Mouse (Mus musculus) CH12.LX (cell line): ENCODE data around the gene Rad17.

ENCODE experiments used
- CTCF ChIP-seq, 2 experiments: IDR thresholded peaks in 1 of 2; conservative IDR thresholded peaks in 1 of 2; 2 replicates each; pipeline ENCODE4 v1.5.1; 2011 to 2012; ENCODE audit warnings: low read depth in 2 of 2, low read length in 2 of 2, improper control_type of control experiment in 1 of 2, inconsistent platforms in 1 of 2, mild to moderate bottlenecking in 1 of 2, moderate library complexity in 1 of 2
- EP300 ChIP-seq: IDR thresholded peaks from 2 replicates; pipeline ENCODE4 v1.6.1; 2011; ENCODE audit warnings: low read length, improper control_type of control experiment
- SIN3A ChIP-seq: IDR thresholded peaks from 2 replicates; pipeline ENCODE4 v1.6.1; 2012; ENCODE audit warnings: low read length, improper control_type of control experiment, inconsistent platforms

DNA sequence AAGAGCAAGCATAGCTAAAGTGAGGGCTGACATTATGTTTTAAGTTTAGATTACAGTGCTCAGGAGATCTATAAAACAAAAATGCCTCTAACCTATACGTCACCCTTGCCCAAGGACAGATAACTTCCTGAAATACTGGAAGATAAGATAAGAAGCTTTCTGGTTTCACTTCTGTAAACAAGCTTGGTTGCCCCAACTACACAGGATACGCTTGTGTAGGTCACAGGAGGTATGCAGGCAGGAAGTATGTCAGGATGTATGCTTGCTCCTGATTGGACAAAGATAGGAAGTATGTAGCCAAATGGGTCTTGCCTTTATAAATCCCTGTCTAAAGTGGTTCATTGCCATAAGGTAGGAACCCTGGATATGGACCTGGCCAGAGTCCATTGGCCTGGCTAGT, 74.9 kb downstream of the Rad17 start:
- TF ChIP-seq CTCF (conservative IDR thresholded peaks at IDR 0.05 in 1 of 2, IDR thresholded peaks at IDR 0.05 in 1 of 2; ENCODE audit: low read depth in 2 of 2, low read length in 2 of 2): no peak
- no peak for TF ChIP-seq SIN3A
- TF ChIP-seq EP300: no peak
